Mouse (Mus musculus): ENCODE data around the gene Glis3. TPM values are rescaled to one million over a fixed set of nuclear protein-coding genes. Genes with fewer than 3 reads are reported as not detected.

The Glis3 gene
- 0.30 and 0.96 TPM in 2 replicates for polyA plus RNA-seq (2012; rRNA removed)

DNA sequence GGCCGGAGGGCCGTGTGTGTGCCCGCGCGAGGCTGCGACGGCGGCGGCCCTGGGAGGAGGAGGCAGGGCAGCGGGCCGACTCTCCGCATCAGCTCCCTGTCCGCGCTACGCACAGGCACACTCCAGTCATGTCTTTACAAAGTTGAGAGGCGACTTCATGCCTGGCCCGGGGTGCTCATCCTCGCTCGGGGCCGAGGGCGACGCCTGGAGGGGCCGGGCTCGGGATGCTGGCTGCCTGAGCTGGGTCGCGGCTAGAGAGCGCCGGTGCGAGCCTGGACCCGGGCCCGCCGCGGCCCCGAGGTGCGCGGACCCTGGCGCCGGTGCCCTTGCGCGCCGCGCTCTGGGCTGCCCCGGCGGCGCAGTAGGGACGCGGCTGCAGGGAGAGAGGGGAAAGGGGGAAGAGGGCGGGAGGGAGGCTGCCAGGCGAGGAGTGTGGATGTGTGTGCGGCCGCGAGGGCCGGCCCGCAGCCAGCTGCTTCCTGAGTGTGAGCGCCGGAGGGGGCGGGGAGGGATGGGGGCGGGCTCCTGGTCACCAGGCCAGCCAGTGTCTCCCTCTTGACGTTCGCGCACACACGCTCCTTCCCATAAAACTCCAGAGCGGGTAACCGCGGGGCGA lies at the start of gene Glis3:
TSS of gene Glis3 (minus strand) at position 302 of the 616 bp plus-strand sequence.
- DNase-seq (ENCODE audit: low read depth, low spot score): no peak
- under 1% methylated on average over 66 of the region's 66 CpGs for WGBS

DNA sequence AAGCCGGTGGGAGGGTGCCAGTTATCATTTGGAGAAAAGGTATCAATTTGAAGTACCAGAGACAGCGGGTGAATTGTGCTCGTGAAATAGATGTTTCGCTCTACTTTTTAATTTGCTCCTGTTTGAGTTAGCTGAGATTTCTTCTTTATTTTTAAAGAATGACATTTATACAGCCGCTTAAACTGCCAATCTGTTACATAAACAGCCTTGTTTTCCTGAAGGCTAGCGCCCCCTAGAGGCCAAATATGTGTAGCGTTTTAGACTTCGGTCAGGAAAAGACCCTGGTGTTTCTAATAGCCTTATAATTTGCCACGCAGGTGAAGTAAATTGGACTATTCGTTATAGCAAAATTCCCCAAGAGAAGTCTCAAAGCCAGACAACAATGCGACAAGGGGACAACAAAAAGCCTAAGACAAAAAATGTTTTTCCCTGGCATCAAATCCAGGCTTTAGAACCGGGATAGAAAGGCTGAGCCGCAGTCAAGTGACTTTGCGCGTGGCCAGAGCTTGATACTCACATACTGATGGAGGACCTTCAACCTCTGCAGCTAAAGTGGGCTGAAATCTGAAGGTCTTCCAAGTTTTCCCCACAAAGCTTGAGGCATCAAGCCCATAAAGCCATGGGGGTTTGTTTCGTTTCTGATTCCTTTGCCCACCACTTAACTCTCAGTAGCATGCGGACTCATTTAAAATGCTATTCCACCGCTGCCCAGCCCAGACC lies 46.4 kb upstream of the Glis3 start:
- 53% methylated on average over 18 of the region's 18 CpGs for WGBS
- peak; percentile 48 for DNase-seq (ENCODE audit: low read depth, low spot score)

DNA sequence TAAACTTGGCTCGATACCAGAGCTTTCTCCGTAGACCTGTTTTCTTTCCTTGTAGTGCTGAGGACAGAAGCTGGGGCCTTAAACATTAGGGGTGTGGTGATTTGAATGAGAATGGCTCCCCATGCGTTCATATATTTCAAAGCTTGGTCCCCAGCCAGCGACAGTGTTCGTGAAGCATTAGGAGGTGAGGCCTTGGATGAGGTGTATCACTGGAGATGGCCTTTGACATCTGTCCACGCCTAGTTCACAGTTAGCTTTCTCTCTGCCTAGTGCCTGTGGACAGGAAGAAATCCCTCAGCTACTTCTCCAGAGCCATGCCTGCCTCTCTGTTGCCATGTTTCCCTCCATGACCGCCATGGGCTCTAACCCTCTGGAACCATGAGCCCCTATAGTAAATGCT lies 44.8 kb upstream of the Glis3 start:
- DNase-seq (ENCODE audit: low read depth, low spot score): no peak
- WGBS: 70% methylated on average over 7 of the region's 7 CpGs

DNA sequence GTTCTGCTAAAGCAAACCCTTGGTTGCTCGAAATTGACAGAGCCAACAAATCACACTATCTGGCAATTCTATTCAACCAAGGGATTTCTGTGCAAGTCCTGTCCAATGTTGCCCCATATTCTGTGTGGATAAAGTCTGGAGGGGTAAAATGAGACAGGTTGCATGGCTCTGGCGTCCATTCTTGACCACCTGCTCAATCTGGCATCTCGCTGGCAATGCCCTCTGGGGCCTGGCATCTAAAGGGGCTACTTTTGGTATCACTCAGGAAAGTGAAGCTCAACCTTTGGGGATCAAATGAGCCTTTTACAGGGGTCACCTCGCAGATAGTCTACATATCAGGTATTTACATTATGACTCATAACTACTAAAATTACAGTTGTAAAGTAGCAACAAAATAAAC lies 42.7 kb upstream of the Glis3 start:
- WGBS: 54% methylated on average over 4 of the region's 4 CpGs
- no peak for DNase-seq (ENCODE audit: low read depth, low spot score)

- WGBS: 84% methylated on average over 10 of the region's 10 CpGs
- no peak for DNase-seq (ENCODE audit: low read depth, low spot score)
Measured at GRCm38 (mm10) chr19:28721834-28722233, 42.0 kb upstream of the Glis3 start.

- no peak for DNase-seq (ENCODE audit: low read depth, low spot score)
Measured at GRCm38 (mm10) chr19:28720016-28720415, 40.1 kb upstream of the Glis3 start.

GRCm38 (mm10) chr19:28714674-28715073 lies 34.8 kb upstream of the Glis3 start:
- WGBS: 65% methylated on average over 4 of the region's 4 CpGs
- no peak for DNase-seq (ENCODE audit: low read depth, low spot score)

- WGBS: 69% methylated on average over 3 of the region's 3 CpGs
- DNase-seq (ENCODE audit: low read depth, low spot score): no peak
Measured at GRCm38 (mm10) chr19:28697718-28698117, 17.8 kb upstream of the Glis3 start.

- no peak for DNase-seq (ENCODE audit: low read depth, low spot score)
Measured at GRCm38 (mm10) chr19:28686398-28686797, 6.5 kb upstream of the Glis3 start.

GRCm38 (mm10) chr19:28685484-28685883 lies 5.6 kb upstream of the Glis3 start:
- DNase-seq (ENCODE audit: low read depth, low spot score): no peak
- 93% methylated on average over 4 of the region's 4 CpGs for WGBS

More at GRCm38 (mm10) chr19:28686398-28686797, 6.5 kb upstream of the Glis3 start:
- WGBS: 44% methylated on average over 4 of the region's 4 CpGs

GRCm38 (mm10) chr19:28684347-28684746 lies 4.5 kb upstream of the Glis3 start:
- DNase-seq (ENCODE audit: low read depth, low spot score): no peak
- 55% methylated on average over 6 of the region's 6 CpGs for WGBS

- DNase-seq (ENCODE audit: low read depth, low spot score): no peak
- 95% methylated on average over 4 of the region's 4 CpGs for WGBS
Measured at GRCm38 (mm10) chr19:28683346-28683745, 3.5 kb upstream of the Glis3 start.

GRCm38 (mm10) chr19:28679291-28679775 lies 544 bp downstream of the Glis3 start:
- under 1% methylated on average over 28 of the region's 28 CpGs for WGBS
- no peak for DNase-seq (ENCODE audit: low read depth, low spot score)

GRCm38 (mm10) chr19:28678646-28679270 lies 1.1 kb downstream of the Glis3 start:
- no peak for DNase-seq (ENCODE audit: low read depth, low spot score)
- WGBS: under 1% methylated on average over 30 of the region's 30 CpGs

DNA sequence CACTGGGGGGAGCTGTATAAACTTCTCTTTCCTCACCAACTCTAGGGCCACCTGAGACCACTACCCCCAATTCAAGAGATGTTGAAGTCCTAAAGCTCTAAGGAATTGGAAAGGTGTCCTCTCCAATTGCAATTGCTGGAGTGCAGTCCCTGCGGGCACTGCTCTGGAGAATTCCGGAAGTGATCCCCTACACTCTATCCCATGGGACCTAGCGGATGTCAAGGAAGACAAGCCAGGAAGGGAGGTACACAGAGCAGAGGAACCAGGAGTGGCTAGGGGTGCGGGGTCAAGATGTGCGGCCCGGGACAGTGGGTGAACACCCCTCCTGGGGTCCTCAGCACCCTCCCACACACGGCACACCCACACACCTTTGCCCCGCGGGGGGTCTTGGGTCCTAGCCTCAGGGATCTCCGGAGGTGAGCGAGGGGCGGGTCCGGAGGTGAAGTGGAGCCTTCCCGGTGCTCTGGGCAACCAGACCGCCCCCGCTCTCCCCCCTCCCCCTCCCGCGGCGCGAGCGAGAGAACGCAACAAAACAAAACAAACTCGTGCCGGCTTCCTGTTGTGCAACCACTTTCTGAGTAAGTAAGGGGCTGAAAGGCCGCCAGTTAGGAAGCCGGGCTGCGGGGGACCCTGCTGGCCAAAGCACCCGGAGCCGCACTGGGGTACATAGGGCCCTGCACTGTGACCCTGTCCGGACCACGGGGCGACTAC lies 2.0 kb downstream of the Glis3 start:
- no peak for DNase-seq (ENCODE audit: low read depth, low spot score)
- 1% methylated on average over 31 of the region's 32 CpGs for WGBS

DNA sequence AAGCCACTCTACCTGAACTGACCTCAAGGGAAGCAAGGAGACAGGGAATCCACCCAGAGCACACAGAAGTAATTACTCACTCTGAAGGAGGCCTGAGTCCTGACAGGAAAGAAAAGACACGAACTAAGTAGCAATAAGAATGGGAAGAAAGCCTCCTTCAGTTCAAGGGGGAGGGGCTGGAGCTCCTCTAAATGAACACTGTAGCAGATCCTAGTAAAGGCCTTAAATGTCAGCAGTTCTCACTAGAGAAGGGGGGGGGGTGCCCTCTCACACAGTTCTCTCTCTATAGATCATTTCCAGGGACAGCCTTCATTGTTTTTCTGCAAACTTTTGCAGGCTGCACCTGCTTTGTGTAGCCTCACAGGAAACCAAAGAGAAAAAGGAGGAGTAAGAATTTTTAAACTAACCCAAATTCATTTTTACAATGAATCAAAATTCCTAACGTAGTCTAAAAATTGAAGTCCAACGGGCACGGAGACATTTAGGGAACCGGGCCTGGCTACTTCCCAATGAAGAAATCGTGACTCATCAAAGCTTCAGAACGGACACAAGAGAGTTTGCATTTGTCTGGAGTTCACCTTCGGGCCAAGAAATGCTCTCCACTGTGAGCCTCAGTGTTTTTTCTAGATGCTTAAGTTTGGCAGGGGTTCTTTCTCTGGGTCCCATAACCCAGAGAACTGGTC lies 2.7 kb downstream of the Glis3 start:
- no peak for DNase-seq (ENCODE audit: low read depth, low spot score)
- 35% methylated on average over 8 of the region's 8 CpGs for WGBS

DNA sequence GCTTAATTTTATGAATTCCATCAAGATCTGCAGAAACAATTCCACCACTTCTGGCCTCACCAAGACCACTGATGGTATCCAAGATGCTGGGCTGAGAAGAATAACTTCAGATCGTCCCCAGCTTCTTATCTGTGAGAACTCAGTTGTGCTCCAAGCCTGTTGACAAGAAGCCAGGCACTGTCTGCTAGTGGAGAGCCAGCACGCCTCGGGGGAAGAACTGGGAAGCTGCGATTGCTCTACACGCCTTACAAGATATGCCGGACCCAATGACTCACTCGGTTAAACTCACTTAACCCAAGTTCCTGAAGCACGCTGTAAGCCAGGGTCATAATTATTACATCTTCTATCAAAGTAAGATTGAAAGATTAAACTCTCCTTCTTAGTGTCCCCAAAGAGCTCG lies 16.1 kb downstream of the Glis3 start:
- WGBS: 50% methylated on average over 9 of the region's 9 CpGs
- DNase-seq (ENCODE audit: low read depth, low spot score): no peak

- no peak for DNase-seq (ENCODE audit: low read depth, low spot score)
- 73% methylated on average over 10 of the region's 10 CpGs for WGBS
Measured at GRCm38 (mm10) chr19:28663148-28663547, 16.7 kb downstream of the Glis3 start.

- WGBS: 88% methylated on average over 8 of the region's 8 CpGs
- no peak for DNase-seq (ENCODE audit: low read depth, low spot score)
Measured at GRCm38 (mm10) chr19:28662474-28662873, 17.4 kb downstream of the Glis3 start.

- 92% methylated on average over 7 of the region's 7 CpGs for WGBS
- DNase-seq (ENCODE audit: low read depth, low spot score): no peak
Measured at GRCm38 (mm10) chr19:28660912-28661311, 19.0 kb downstream of the Glis3 start.

Measured in large intestine, adult 2 months (tissue).